Mouse (Mus musculus) megakaryocyte-erythroid progenitor cell, adult 5-6 weeks (primary cell): ENCODE measurements around the gene Ptprk. TPM values are rescaled to one million over a fixed set of nuclear protein-coding genes. Genes with fewer than 3 reads are reported as not detected.

Experiments
- ATAC-seq: replicated peaks from 2 replicates; pipeline ENCODE4 v1.8.0; 2016; ENCODE audit warnings: mild to moderate bottlenecking, inconsistent platforms; ENCODE audit not compliant: severe bottlenecking, poor library complexity, low FRiP score, low TSS enrichment
- total RNA-seq, 2 experiments: library from RNA; stranded (forward) in 1 of 2; stranded (reverse) in 1 of 2; fragments of 200-1000, 215-1000 nt in 1 of 2; fragments of >200 nt in 1 of 2; fragmentation: Nextera tagmentation in 1 of 2; gene quantifications; 2 replicates each; pipeline ENCODE4 v1.2.3; 2014 to 2017

Gene Ptprk
- total RNA-seq, 2 experiments from 2014 or later, result 0.23 TPM; not detected in 1

DNA sequence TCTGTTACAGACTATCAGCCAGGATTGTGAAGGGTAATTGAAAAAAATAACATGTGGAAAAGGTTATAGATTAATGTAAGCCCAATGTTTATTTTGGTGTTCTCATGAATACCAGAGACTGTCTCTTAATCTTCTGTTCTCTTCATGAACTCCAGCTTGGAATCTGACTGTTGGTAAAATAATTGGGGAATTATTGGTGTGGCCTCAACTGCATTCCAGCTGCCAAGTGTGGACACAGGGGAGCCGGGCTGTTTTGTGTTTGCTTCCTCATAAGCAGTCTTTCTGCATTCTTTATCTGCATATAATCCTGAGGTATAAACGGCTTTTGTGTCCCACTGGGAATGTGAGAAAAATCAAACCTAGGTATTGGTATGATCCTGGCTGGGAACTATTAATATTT is 29.3 kb downstream of the Ptprk start:
- ATAC-seq, result no peak

DNA sequence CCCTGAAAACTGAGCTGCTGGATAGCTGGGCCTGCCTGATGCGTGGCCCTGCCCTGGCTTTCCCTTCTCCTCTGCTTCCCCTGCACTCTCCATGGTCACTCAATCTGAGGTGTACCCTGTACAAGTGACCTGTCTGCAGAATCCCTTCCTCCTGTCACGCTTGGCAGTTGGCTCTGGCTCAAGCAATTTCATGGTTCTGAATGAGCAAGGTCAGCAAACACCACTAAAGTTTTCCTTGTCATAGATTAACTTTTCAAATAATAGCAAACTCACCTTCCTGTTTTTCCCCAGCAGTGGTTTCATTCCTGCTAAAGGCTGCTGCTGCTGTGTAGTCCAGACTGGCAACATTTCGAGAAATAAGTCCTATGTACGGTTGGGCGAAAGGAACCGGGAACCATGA is 30.6 kb downstream of the Ptprk start:
- ATAC-seq, result no peak

DNA sequence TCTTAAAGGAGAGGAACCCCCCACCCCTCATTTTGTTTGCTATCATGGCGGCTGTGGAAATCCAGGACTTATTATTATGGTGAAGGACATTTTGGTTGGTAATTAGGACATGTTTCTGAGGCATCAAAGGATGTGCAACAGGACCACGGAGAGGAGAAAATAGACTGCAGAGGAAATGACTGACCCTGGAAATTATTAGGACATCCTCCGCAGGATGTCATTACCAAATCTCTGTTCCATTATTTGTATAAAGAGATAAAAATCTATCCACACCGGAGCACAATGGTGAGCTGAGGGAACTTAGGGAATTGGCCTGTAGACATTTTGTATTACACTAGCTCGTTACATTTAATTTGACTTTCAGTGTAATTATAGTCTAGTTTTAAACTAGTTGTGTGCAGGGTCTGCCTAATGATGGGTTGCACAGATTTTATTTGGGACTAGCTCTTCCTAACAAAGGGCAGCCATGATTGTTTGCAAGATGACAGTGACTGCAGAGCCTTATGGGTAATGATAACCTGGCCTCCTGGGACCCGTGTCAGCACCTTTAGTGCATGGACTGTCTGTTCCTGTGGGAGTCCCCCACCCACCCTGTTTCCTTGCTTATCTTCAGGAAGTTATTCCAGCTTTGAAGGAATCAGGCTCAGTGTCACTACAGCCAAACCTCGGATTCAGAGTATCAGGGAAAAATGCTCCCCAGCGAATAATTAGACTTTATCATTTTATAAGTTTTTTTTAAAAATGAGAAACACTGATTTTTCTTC is 38.4 kb downstream of the Ptprk start:
- ATAC-seq, result no peak

DNA sequence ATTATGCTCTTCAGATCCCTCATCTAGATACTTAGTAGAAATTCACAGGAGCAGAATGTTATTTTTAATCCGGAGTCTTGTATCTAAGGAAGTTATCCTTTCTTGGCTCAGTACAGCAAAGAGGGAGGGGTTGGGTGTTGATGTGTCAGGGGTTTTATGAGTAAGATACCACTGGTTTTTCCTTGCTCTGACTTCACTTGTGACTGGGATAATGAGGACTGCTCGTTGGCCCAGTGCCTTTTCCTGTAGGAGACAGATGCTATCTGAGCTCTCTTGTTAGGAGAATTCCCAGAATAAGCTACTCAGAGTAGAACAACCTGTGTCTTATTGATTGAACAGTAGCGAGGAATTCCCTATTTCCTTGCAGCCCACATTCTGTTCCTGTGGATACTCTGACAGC is 39.3 kb downstream of the Ptprk start:
- no peak for ATAC-seq

DNA sequence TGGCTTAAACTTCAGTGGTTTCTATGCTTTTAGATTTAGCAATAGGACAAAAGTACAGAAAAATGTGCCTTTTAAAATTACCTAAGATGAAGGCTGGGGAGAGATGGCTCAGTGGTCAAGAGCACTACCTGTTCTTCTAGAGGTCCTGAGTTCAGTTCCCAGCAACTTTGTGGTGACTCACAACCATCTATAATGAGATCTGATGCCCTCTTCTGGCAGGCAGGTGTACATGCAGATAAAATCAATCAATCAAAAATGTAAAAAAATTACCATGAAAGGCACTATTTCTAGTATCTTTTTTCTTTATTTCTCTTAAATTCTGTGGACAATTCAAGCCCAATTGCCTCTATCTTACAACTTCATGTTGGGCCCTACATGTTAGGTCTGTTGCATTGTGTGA is 42.4 kb downstream of the Ptprk start:
- no peak for ATAC-seq

DNA sequence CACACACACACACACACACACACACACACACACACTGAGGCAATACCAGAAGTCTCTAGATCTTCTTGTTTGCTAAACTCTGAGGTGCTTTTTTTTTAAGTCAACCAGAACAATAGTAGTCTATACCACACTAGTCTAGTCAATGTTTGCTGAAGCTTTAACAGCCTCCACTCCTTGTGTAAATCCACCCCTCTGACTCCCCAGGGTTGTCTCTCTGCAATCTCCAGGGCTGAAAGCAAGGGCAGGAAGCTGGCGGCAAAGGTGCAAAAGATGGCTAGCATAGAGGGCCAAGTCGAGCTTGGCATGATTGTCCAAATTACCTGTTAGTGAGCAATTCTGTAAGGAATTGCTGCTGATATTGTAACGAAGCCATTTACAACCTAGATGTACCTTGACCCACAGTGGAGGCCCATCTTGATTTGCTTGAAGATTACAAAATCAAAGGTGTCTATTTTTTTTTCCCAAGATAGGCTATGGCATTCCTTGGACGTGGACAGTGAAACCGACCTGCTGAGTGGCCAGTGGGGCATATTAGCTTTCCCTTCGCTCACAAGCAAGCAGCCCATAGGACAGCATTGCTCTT is 44.3 kb downstream of the Ptprk start:
- ATAC-seq, result no peak

DNA sequence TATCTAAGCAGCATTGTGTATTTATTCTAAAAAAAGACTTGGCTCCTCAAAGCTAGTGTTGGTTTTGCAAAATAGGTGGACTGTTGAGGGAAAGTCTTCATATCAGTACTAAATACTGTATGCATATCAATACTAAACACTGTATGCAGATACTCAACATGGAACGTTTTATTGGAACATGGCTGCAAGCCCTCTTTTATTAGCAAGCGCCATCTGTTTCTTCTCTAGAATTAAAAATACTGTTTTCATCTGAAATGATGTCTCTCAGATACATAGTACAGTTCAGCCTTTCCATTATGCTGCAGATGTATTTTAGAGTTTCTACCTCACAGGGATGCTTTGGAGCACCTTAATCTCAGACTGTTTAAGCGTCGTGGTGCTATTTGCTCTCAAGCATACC is 49.3 kb downstream of the Ptprk start:
- ATAC-seq, result no peak

DNA sequence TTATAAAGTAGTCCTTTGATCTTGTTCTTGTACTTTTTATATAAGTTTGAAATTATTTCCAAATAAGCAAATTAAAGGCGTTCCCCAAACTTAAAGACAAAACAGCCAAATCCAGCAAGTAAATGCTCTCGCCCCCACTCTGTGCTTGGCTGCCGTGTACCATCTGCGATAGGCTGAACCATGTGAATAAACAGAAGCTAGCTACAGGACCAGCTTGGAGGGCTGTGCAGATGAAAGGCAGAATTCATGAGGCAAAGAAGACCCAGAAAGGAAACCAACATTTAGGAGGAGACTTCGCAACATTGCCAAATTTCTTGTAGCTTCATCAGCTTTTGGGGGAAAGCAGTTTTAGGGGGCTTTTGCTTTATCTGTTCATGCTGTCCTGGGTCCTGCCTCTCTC is 53.4 kb downstream of the Ptprk start:
- no peak for ATAC-seq

DNA sequence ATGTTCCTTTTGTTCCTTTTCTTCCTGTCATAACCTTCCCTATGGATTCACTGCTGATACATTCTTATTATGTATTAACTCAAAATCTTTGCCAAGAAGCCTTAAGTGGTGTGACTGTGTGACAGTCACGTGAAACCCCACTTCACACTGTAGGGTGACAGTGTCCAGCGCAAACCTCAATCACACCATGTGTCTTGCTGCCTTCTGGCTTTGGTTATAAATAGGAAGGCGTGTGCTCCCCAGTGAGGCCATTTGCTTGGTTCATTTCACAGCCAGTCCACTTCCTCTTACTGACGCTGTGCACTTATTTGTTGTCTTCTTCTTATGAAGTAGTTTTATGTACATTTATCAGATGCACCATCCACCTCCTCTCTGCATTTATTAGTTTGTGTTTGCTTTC is 53.8 kb downstream of the Ptprk start:
- ATAC-seq, result no peak

DNA sequence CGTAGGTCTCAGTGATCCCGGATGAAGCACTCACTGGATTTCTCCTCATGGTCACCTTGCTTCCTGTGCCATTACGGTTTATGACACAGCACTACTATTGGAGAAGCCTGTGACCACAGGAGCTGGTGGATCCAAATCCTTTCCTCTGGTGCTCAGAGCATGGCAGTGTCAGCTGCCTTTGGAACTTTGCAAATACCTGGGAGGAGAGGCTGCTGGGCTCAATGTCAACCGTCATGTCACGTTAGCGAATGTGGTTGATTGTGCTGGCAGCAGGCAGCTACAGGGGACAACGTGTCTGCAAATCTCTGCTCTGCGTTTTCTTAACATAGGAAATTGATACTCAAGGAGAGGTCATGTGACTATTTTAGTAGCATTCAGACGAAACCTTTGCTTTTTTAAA is 55.8 kb downstream of the Ptprk start:
- no peak for ATAC-seq

DNA sequence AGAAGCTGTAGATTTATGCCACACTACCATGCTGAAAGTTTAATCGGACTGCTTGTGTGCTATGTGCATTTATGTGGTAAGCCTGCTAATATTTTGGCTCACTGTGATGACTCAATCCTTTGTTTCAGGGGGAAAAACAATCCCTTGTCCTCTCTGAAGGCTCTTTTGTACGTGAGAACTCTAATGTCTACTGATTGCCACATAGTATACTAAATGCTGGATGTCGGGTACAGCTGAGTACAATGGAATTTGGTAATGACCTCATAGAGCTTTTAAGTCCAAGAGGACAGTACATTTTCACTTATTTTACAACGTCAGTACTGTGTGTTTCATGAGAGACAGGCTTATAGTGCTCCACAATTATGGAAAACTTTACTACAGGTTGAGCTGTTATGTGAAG is 59.1 kb downstream of the Ptprk start:
- no peak for ATAC-seq

DNA sequence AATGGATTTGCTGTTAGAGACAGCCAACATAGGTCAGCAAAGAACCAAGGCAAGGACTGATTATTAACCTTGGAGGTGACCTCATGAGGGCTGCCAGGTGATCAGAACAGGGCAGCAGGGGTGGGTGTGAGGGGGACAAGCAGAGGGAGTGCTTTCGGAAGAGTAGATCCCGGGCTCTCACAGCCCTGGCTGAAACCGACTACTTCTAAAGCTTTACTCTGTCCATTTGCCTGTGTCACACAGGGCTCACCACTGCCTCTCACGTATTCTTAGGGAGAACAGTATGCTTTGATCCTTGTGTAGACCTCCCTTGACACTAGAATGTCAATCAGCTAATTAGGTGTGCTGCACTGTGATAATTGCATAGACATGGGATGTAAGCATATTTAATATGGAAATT is 63.8 kb downstream of the Ptprk start:
- no peak for ATAC-seq

DNA sequence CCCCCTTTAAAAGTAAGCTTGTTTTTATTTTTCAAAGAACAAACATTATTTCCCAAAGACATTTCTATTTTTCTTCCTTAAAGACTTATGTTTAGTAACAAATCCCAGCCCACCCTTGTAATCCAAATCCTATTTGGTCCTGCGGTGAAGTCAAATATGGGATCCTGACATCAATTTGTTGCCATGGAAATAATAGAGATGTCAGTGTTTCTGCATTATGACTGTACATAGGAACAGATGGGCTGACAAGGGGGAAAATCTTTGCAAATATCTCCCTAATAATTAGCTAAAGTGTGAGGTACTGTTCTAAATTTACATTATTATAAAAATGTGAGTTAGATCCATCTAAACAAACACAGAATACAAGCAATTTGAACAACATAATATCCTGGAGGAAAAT is 69.8 kb downstream of the Ptprk start:
- no peak for ATAC-seq

DNA sequence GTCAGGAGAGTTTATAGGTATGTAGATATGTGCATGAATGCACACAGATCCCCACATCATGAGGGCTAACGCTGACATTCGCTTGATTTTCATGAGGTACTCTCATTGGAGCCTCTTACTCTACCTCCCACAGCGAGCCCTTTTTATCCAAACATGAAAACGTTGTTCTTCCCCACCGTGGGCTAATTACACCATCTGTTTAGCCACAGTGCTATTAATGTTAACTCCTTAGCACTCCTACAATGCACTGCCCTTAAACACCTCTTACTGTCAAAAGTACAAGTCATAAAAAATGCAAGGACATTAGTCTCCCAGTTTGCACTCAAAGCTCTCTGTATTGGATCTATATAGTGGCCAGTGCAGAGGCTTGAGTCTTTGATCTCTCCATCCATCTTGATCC is 70.7 kb downstream of the Ptprk start:
- no peak for ATAC-seq

DNA sequence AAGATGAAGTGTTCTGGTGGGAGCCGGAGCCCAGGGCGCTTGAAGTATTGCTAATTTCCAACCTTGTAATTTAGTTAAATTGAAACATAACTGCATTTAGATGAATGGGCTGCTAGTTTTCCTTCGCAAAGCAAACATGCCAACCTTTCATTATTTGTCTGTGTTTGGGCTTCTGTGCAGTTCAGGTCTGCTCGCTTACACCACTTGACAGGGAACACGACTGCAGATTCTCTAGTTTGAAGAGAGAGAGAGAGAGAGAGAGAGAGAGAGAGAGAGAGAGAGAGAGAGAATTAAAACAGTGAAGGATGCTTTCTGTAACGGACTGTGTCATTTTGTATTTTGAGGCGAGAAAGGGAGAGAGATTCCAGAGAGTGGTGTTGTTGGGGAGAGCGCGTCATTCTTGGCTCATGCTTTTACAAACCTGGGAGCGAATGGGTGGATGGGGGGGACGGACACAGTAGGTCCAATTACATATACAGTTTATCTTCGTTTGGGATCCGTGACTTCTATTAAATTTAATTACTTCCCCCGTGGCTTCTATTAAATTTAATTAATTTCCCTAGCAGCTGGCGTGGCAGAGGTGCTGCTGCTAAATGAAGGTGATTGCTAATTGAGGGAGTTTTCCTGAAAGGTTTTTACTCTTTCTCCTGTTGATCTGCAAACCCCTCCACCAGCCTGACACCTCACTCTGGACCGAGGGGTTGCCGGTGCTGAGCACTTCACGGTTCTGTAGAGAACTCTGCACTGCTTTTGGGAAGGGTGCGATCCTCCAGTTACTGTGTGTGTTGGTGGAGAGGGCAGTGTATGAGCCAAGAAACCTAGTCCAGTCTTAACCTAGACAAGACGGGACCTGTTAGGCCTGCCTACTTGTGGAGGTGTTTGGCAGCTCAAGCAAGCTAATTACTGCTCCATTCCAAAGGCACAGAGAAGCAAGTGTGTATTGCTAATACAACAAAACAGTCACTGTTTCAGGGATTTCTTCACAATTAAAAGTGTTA is 81.4 kb downstream of the Ptprk start:
- no peak for ATAC-seq

DNA sequence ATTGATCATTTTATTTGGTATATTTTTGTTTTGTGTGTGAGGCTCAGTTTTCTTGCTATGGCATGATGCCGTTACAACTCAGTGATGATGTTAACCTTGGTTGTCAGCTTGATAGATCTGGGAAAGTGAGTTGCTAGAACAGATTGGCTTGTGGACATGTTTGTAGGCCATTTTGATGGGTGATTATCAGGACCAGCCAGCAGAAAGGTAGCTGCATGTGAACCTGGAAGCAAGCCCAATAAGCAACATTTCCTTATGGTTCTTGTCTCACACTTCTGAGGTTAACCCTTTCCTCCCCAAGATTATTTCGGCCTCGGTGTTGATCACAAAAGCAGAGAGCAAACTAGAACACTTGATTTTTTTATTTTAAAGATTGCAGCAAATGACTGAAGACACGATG is 85.1 kb downstream of the Ptprk start:
- no peak for ATAC-seq

DNA sequence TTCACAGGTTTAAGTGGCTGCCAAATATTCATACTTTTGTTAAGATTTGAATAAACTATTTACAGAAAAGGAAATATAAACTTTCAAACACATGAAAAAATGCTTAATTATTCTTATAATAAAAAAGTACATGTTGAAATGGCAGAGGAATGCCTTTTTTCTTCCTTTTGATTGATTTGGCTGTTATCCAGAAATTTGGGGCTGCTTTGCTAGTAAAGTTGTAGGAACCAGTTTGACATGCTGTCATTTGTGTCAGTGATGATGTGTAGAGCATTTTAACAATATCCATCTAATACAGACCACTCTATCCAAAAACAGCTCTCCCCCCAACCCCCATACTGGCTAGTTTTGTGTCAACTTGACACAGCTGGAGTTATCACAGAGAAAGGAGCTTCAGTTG is 86.7 kb downstream of the Ptprk start:
- no peak for ATAC-seq

DNA sequence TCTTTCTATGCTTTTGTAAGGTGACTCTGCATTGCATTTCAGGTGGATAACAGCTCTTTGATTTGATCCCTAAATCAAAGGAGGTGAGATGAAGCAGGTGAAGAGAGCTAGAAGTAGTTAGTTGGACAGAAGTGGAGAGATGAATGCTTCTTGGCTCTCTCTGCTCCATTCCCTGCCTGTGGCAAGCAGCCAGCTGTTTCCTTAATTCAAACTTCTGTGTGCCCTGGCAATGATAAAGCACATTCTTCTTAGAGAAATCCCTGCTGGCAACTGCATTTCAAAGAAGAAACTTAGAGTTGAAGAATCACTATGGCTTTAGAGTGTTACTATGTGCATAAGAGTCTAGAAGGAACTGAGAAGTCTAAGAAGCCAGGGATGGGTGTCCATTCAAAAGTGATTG is 89.6 kb downstream of the Ptprk start:
- ATAC-seq, result no peak

DNA sequence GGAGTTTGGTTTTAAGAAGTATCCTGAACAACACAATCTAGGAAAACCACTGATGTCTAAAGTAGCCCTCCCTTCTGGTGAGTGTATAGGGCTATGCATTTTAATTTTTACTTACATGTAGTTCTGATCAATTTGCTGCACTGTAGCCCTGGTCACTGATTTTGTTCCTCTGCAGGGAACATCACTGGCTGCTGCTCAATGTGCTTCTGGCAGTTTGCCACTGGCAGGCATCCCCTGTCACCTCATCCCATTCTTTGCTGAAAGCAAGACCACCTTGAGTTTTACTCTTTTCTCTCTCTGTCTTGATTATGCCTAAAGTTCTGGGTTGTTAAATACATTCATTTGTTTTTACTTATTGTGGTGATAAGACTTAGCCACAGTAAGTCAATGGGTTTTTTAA is 90.1 kb downstream of the Ptprk start:
- ATAC-seq, result no peak

DNA sequence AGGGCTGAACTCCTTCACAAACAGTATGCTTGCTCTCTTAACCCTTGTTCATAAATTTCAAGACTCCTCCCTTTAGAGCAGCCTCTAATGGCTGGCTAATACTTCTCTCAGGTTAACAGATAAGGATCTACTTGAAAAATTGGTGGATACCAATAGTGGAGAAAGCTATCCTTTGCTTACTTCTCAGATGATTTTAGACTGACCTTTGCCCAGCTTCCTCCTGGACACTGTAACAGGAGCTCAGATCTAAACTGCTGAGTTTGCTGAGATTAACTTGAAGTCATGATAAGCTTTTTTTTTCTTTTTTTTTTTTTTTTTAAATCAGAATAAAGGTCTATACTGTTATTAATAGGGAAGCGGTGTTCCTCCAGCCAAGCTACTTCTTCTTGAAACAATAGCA is 92.0 kb downstream of the Ptprk start:
- ATAC-seq, result no peak
